Mouse (Mus musculus) kidney, postnatal 0 days (tissue): ENCODE results near the gene Supt3. TPM values are rescaled to one million over a fixed set of nuclear protein-coding genes. Genes with fewer than 3 reads are reported as not detected.

Source experiments
- ATAC-seq: fragments of 200-750 bp; cut with Nextera tagmentation; replicated peaks from 2 replicates; pipeline ENCODE4 v1.8.0; 2017; ENCODE audit warnings: low read depth, moderate number of reproducible peaks, moderate TSS enrichment, moderate library complexity; ENCODE audit not compliant: low FRiP score
- DNase-seq: peaks from one replicate; pipeline ENCODE4 v3.0.0-alpha.2; 2016; ENCODE audit warnings: low spot score
- H3K27ac ChIP-seq: fragments of 300-500 bp; sonication (generic); 2 replicates; pipeline ENCODE4 v1.5.1; 2014; ENCODE audit warnings: mild to moderate bottlenecking
- H3K27me3 ChIP-seq: fragments of 300-500 bp; sonication (generic); 2 replicates; pipeline ENCODE4 v1.6.1; 2014; ENCODE audit warnings: low read length, mixed read lengths; ENCODE audit not compliant: insufficient read depth
- H3K36me3 ChIP-seq: fragments of 300-500 bp; sonication (generic); 2 replicates; pipeline ENCODE4 v1.6.1; 2014; ENCODE audit warnings: low read length, mixed read lengths; ENCODE audit not compliant: insufficient read depth
- H3K4me1 ChIP-seq: fragments of 300-500 bp; sonication (generic); replicated peaks from 2 replicates; pipeline ENCODE4 v1.6.1; 2014; ENCODE audit warnings: antibody characterized with exemption, low read length, mixed read lengths; ENCODE audit not compliant: insufficient read depth
- H3K4me2 ChIP-seq: fragments of 300-500 bp; sonication (generic); 2 replicates; pipeline ENCODE4 v1.6.1; 2014; ENCODE audit warnings: mild to moderate bottlenecking, low read length, moderate library complexity, mixed read lengths
- H3K4me3 ChIP-seq: fragments of 300-500 bp; sonication (generic); replicated peaks from 2 replicates; pipeline ENCODE4 v1.5.1; 2014; ENCODE audit warnings: low read depth, low read length
- H3K9ac ChIP-seq: fragments of 300-500 bp; sonication (generic); 2 replicates; pipeline ENCODE4 v1.6.1; 2014; ENCODE audit warnings: low read depth, low read length
- H3K9me3 ChIP-seq: fragments of 300-500 bp; sonication (generic); replicated peaks from 2 replicates; pipeline ENCODE4 v1.6.1; 2016; ENCODE audit warnings: low read length, inconsistent platforms, mixed read lengths
- CTCF ChIP-seq: IDR thresholded peaks from 2 replicates; pipeline ENCODE4 v1.5.1; 2016; ENCODE audit warnings: antibody characterized with exemption, low read depth, mild to moderate bottlenecking, moderate library complexity
- WGBS: fragments of 180-500 bp; shearing (Covaris S2); extraction: QIAGEN DNeasy Blood & Tissue Kit; methylation state at CpG from one replicate; pipeline ENCODE4 v1.1.7; 2014; 5-methylcytosine and 5-hydroxymethylcytosine counted together
- polyA plus RNA-seq: library from polyadenylated mRNA; unstranded; fragments of >200 nt; fragmentation: Nextera tagmentation; extraction: Ambion mirVana; gene quantifications from 2 replicates; pipeline ENCODE4 v1.2.1, GENCODE M21; 2015

Supt3 gene
- polyA plus RNA-seq, 1 experiment from 2014 or later = 19.2 TPM

DNA sequence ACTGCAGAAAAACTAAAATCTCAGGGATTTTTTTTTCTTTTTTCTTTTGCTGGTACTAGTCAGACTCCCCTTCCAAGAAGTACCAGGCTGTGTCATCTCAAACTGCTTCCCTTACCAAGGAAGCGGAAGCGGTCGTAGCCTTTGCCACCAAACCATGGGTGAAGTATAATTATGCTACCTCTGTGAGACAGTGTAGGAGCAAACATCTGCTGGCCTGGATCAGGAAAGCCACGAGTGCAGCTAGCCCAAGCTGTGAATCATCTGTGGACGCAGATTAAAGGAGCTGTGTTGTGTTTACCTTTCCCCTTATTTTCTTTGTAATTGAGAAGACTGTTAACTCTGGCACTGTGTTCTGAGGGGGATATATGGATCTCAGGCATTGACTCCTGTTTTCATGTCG, 255.3 kb downstream of the Supt3 start:
- no peak for TF ChIP-seq CTCF
- H3K9ac ChIP-seq = no peak overlapping the region
- no peak overlapping the region for H3K27ac ChIP-seq
- H3K4me1 ChIP-seq = no peaks in the 10 kb centered on the region
- no peaks in the 10 kb centered on the region for H3K36me3 ChIP-seq
- H3K4me2 ChIP-seq = no peak overlapping the region
- no peak overlapping the region for H3K4me3 ChIP-seq
- WGBS = 38% methylated on average over 6 of the region's 6 CpGs
- no peaks in the 10 kb centered on the region for H3K9me3 ChIP-seq
- DNase-seq (peak; percentile 40), ATAC-seq (no peak)
- no peaks in the 10 kb centered on the region for H3K27me3 ChIP-seq

DNA sequence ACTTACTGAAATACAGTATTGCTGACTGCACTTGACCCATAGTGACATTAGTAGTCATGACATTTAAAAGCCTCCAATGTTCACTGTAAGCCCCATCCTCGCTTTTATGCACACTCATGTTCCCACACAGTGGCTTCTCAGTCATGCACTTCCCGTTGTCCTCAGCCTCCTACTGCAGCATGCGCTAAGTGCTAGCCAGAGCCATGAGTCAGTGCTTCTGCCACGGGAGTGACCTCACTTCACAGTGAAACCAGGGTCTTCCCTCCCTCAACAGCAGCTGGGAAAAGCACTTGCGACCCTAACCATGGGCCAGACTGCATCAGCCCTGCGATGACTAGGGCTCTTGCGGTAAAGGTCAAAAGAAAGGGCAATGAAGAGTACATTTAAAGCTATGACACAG, 256.7 kb downstream of the Supt3 start:
- WGBS = 47% methylated on average over 7 of the region's 7 CpGs
- DNase-seq (no peak), ATAC-seq (no peak)
- no peak overlapping the region for H3K9ac ChIP-seq
- no peaks in the 10 kb centered on the region for H3K36me3 ChIP-seq
- no peak for TF ChIP-seq CTCF
- H3K9me3 ChIP-seq = no peaks in the 10 kb centered on the region
- no peaks in the 10 kb centered on the region for H3K4me1 ChIP-seq
- no peak overlapping the region for H3K4me2 ChIP-seq
- H3K4me3 ChIP-seq = no peak overlapping the region
- no peak overlapping the region for H3K27ac ChIP-seq
- H3K27me3 ChIP-seq = no peaks in the 10 kb centered on the region

DNA sequence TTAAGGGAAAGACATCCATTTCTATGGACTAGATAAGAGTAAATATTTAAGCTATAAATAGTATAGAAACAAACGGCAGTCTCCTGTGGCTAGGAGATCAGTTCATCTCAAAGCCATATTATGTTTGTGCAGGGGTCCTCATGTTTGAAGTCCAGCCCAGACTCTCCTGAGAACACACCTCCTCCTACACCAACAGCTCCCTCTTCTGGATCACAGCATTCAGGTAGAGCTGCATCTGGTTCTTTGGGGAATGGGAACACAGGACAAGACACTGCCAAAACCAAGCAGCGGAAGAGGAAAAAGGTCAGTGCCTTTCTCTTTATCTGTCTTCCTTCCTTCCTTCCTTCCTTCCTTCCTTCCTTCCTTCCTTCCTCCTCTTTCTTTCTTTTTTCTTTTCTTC, 264.1 kb downstream of the Supt3 start:
- Histone ChIP-seq H3K9ac (no peak overlapping the region), H3K4me3 (no peak overlapping the region), H3K4me2 (no peak overlapping the region), H3K27ac (no peak overlapping the region), H3K9me3 (no peaks in the 10 kb centered on the region), H3K27me3 (no peaks in the 10 kb centered on the region), H3K4me1 (no peaks in the 10 kb centered on the region), H3K36me3 (no peaks in the 10 kb centered on the region)
- TF ChIP-seq CTCF = peak; percentile 45; the same call in 1 of the 2 replicates
- DNase-seq (no peak), ATAC-seq (no peak)
- WGBS = 91% methylated on average over 2 of the region's 2 CpGs

DNA sequence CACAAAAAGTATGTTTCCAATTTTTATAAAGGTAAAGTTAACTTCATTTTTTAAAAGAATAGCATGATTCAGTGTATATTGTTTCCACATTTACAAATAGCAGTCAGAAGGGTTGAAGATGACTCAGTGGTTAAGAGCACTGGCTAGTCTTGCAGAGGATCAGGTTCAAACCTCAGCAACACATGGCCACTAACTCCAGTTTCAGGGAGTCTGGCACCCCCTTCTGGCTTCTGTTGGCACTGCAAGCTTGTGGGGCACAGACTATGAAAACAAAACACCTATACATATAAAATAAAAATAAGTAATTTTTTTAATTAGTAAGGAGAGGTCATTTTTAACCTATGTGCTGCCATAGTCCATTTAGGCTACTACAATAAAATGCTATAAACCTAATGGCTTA, 268.9 kb downstream of the Supt3 start:
- TF ChIP-seq CTCF = peak; percentile 51
- ATAC-seq (no peak), DNase-seq (no peak)
- Histone ChIP-seq H3K9me3 (no peaks in the 10 kb centered on the region), H3K27ac (no peak overlapping the region), H3K27me3 (no peaks in the 10 kb centered on the region), H3K4me1 (no peaks in the 10 kb centered on the region), H3K36me3 (no peaks in the 10 kb centered on the region), H3K9ac (no peak overlapping the region), H3K4me2 (no peak overlapping the region), H3K4me3 (no peak overlapping the region)

DNA sequence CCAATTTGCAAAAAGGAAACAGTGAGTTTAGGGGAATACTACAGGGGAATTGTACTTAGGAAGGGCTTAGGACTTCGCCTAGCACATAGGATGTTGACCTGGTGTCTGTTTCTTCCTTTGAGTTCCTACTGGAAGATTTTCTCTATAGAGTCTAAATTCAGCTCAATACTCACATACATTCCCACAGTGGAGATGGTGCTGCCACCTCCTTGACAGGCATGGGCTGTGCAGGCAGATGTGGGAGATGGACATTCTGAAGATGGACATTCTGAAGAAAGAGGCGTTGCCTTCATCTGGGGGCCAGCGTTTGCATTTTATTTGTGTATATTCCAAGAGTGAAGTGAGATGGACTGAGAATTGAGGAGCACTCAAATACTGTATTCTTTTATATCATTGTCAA, 269.6 kb downstream of the Supt3 start:
- Histone ChIP-seq H3K27me3 (no peaks in the 10 kb centered on the region), H3K4me1 (no peaks in the 10 kb centered on the region), H3K9me3 (no peaks in the 10 kb centered on the region), H3K4me3 (no peak overlapping the region), H3K9ac (no peak overlapping the region), H3K36me3 (no peaks in the 10 kb centered on the region), H3K4me2 (no peak overlapping the region), H3K27ac (no peak overlapping the region)
- no peak for DNase-seq
- WGBS = 93% methylated on average over 3 of the region's 3 CpGs
- TF ChIP-seq CTCF = peak; percentile 57
- ATAC-seq = no peak

DNA sequence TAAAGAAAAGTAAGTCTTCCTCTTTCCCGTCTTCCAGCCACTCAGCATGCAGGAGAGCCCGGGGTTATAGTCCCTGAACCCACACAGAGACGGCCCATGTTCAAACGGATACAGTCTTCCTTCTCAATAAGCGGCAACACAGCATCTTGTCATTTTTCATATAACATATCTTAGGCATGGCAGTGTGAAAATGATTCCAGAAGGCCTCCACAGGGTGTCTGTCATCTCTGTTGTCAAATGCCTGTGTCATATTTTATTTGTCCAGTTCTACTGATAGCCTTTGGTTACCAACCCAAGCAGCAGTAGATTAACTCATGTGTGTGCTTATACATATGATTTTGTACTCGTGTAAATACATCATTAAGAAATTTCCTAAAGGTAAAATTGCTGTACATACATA, 270.3 kb downstream of the Supt3 start:
- DNase-seq (no peak), ATAC-seq (no peak)
- Histone ChIP-seq H3K4me2 (no peak overlapping the region), H3K9me3 (no peaks in the 10 kb centered on the region), H3K27ac (no peak overlapping the region), H3K4me3 (no peak overlapping the region), H3K36me3 (no peaks in the 10 kb centered on the region), H3K4me1 (no peaks in the 10 kb centered on the region), H3K27me3 (no peaks in the 10 kb centered on the region), H3K9ac (no peak overlapping the region)
- 89% methylated on average over 6 of the region's 6 CpGs for WGBS
- no peak for TF ChIP-seq CTCF

DNA sequence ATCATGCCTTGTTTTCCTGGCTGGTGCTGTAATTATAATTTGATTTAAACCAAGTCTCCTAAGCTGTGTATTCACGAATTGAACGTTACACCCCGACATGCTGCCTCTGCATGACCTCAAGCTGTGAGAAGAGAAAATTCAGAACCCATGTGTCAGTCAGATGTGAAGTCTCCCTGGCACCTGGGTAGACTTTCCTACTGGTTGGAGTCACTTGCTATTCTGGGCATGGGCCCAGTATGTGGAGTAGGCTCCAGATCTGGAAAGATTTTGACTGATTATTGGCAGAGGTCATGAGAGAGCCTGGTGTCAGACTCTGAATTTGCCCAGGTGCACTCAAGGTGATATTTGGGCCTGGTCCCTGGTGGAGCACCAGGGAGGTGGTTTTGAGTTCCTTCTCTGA, 275.0 kb downstream of the Supt3 start:
- H3K27ac ChIP-seq = no peak overlapping the region
- no peak overlapping the region for H3K4me2 ChIP-seq
- ATAC-seq (no peak), DNase-seq (no peak)
- no peak overlapping the region for H3K9ac ChIP-seq
- no peak overlapping the region for H3K4me3 ChIP-seq
- WGBS = 87% methylated on average over 3 of the region's 3 CpGs
- H3K9me3 ChIP-seq = no peaks in the 10 kb centered on the region
- H3K36me3 ChIP-seq = no peaks in the 10 kb centered on the region
- no peaks in the 10 kb centered on the region for H3K4me1 ChIP-seq
- H3K27me3 ChIP-seq = no peaks in the 10 kb centered on the region
- TF ChIP-seq CTCF = no peak
